Mouse (Mus musculus) lung, adult 2 months (tissue): ENCODE measurements around the gene Hist1h4a.

Experiments
- CTCF ChIP-seq: fragments of 200-500 bp; IDR thresholded peaks from 2 replicates; pipeline ENCODE4 v1.5.1; 2011; ENCODE audit warnings: mild to moderate bottlenecking, low read length, control low read depth; ENCODE audit not compliant: insufficient read depth
- POLR2A ChIP-seq: fragments of 200-500 bp; IDR thresholded peaks from 2 replicates; pipeline ENCODE4 v1.6.1; 2011; ENCODE audit warnings: low read depth, mild to moderate bottlenecking, control low read depth, low read length, borderline replicate concordance; ENCODE audit errors: extremely low read depth

DNA sequence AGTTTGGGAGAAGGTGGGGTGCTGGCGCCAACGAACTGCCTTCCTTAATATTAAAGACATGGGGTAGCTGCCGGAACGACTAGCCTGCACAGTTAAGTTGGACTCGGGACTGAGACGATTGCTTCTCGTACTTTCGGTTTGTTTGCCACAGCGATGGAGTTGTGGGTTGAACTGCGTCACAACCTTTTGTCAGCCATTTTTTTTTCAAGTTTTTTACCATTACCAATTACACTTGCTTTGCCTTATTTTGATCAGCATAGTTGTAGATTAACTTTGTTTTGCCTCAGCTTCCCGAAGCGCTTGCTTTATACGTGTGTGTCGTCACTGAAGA, 21.1 kb downstream of the Hist1h4a start:
- peak; percentile 68; the same call in 1 of the 2 replicates for TF ChIP-seq POLR2A
- no peak for TF ChIP-seq CTCF
